Mouse (Mus musculus) midbrain, embryonic 14.5 days (tissue): Measurements from ENCODE around the gene Xpo4. TPM values are rescaled to one million over a fixed set of nuclear protein-coding genes. Genes with fewer than 3 reads are reported as not detected.
"Not testable (repeated sequence)": the region's sequence is repeated elsewhere in the genome, so short reads cannot be mapped to it uniquely, and the experiment has no call there.

ENCODE experiments used
- ATAC-seq: fragments of 200-750 bp; cut with Nextera tagmentation; 2 replicates; pipeline ENCODE4 v1.8.0; 2017; ENCODE audit warnings: moderate number of reproducible peaks, moderate library complexity; ENCODE audit not compliant: low FRiP score, low TSS enrichment
- DNase-seq: peaks from one replicate; pipeline ENCODE4 v3.0.0-alpha.2; 2015
- H3K27ac ChIP-seq: fragments of 300-500 bp; sonication (generic); replicated peaks from 2 replicates; pipeline ENCODE4 v1.5.1; 2014; ENCODE audit warnings: mild to moderate bottlenecking, low read depth, low read length, moderate library complexity
- H3K27me3 ChIP-seq: fragments of 300-500 bp; sonication (generic); 2 replicates; pipeline ENCODE4 v1.6.1; 2014; ENCODE audit warnings: low read length, control low read depth, mixed read lengths; ENCODE audit not compliant: control insufficient read depth, insufficient read depth
- H3K36me3 ChIP-seq: fragments of 300-500 bp; sonication (generic); 2 replicates; pipeline ENCODE4 v1.6.1; 2014; ENCODE audit warnings: low read length, control low read depth; ENCODE audit not compliant: control insufficient read depth, insufficient read depth
- H3K4me1 ChIP-seq: fragments of 300-500 bp; sonication (generic); 2 replicates; pipeline ENCODE4 v1.6.1; 2014; ENCODE audit warnings: mild to moderate bottlenecking, antibody characterized with exemption, low read length, control low read depth; ENCODE audit not compliant: control insufficient read depth, insufficient read depth
- H3K4me2 ChIP-seq: fragments of 300-500 bp; sonication (generic); 2 replicates; pipeline ENCODE4 v1.6.1; 2014; ENCODE audit warnings: mild to moderate bottlenecking, low read length, moderate library complexity
- H3K4me3 ChIP-seq: fragments of 300-500 bp; sonication (generic); replicated peaks from 2 replicates; pipeline ENCODE4 v1.5.1; 2014; ENCODE audit warnings: low read depth, low read length
- H3K9ac ChIP-seq: fragments of 300-500 bp; sonication (generic); replicated peaks from 2 replicates; pipeline ENCODE4 v1.6.1; 2014; ENCODE audit warnings: mild to moderate bottlenecking, low read length, moderate library complexity
- H3K9me3 ChIP-seq: fragments of 300-500 bp; sonication (generic); 2 replicates; pipeline ENCODE4 v1.6.1; 2016; ENCODE audit warnings: low read length, control low read depth, mixed read lengths; ENCODE audit not compliant: control insufficient read depth
- WGBS: fragments of 180-500 bp; shearing (Covaris S2); extraction: QIAGEN DNeasy Blood & Tissue Kit; methylation state at CpG from one replicate; pipeline ENCODE4 v1.1.7; 2014; 5-methylcytosine and 5-hydroxymethylcytosine counted together
- polyA plus RNA-seq: library from polyadenylated mRNA; unstranded; fragments of >200 nt; fragmentation: Nextera tagmentation; extraction: Ambion mirVana; gene quantifications from 2 replicates; pipeline ENCODE4 v1.2.1, GENCODE M21; 2014

Gene Xpo4
- polyA plus RNA-seq, 1 experiment from 2014 or later: 18.7 TPM

DNA sequence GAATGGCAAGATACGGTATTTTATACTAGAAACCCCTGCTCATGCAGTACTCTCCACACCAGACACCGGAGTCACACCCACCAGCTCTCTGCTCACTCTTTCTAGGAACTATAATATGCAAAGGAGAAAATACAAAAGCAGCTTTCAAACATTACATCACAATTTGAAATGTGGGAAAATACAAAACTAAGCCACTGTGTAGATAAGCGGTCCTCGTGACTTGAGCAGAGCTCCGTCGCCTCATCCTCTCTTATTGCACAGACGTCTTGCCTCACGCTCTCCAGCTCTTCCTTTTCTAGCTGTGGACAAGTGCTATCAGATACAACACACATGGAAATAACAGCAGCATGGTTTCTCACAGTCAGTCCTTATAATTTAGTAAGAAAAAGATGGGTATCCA lies 25.5 kb upstream of the Xpo4 start:
- Histone ChIP-seq H3K9me3 (no peaks in the 10 kb centered on the region), H3K9ac (no peak overlapping the region), H3K4me2 (no peak overlapping the region), H3K27ac (no peak overlapping the region), H3K4me1 (no peaks in the 10 kb centered on the region), H3K27me3 (no peaks in the 10 kb centered on the region), H3K36me3 (peaks cover 29% of the 10 kb centered on the region), H3K4me3 (no peak overlapping the region)
- DNase-seq (no peak), ATAC-seq (no peak)
- 93% methylated on average over 8 of the region's 8 CpGs for WGBS

DNA sequence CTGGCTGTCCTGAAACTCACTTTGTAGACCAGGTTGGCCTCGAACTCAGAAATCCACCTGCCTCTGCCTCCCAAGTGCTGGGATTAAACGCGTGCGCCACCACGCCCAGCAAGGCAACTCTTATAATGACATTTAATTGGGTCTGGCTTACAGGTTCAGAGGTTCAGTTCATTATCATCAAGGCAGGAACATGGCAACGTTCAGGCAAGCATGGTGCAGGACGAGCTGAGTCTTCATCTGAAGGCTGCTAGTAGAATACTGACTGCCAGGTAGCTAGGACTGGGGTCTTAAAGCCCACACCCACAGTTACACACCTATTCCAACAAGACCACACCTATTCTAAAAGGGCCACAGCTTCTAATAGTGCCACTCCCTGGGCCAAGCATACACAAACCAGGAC lies 22.8 kb upstream of the Xpo4 start:
- not testable (repeated sequence) for H3K4me2 ChIP-seq, ATAC-seq, H3K9ac ChIP-seq, H3K4me3 ChIP-seq, DNase-seq, H3K27me3 ChIP-seq, H3K9me3 ChIP-seq, H3K27ac ChIP-seq, H3K4me1 ChIP-seq
- 96% methylated on average over 7 of the region's 7 CpGs for WGBS
- H3K36me3 ChIP-seq: peaks cover 17% of the 10 kb centered on the region; the same call in 1 of the 2 replicates

DNA sequence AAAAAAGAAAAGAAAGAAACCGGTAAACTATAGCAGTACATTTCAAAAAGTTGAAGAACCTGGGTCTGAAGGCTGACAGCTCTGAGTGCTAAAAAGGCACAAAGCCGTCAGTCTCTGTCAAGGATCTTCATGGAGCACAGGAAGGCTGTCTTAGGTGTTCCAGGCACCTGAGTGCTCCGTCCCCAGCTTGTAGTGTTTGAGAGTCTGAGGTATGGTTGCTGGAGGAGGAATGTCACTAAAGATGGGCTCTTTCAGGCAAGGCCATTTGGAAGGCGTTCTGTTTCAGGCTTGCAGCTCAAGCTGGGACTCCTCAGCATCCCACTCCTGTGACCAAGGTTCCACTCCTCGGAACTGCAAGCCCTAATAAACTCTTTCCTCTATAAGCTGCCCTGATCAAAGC lies 22.2 kb upstream of the Xpo4 start:
- no peaks in the 10 kb centered on the region for H3K9me3 ChIP-seq
- DNase-seq (no peak), ATAC-seq (no peak)
- H3K27me3 ChIP-seq: no peaks in the 10 kb centered on the region
- H3K9ac ChIP-seq: no peak overlapping the region
- H3K4me2 ChIP-seq: no peak overlapping the region
- no peak overlapping the region for H3K4me3 ChIP-seq
- H3K27ac ChIP-seq: no peak overlapping the region
- 89% methylated on average over 5 of the region's 5 CpGs for WGBS
- H3K4me1 ChIP-seq: no peaks in the 10 kb centered on the region
- H3K36me3 ChIP-seq: peaks cover 17% of the 10 kb centered on the region; the same call in 1 of the 2 replicates

DNA sequence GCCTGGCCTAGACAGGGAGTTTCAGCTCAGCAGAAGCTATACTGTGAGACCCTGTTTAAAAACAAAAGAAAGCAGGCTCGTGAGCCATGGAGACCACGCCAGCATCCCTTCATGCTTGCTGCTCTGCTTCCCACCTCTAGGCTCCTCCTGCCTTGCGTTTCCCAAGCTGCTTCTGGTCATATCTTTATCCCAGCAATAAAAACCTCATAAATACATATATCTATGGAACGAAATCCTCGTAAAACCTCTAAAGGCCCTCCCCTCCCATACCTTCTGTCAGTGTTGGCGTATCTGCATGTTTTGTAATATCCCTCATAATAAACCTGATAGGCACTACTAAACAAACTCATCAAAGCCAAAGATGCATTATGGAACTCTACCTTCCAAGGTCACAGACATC lies 21.4 kb upstream of the Xpo4 start:
- H3K36me3 ChIP-seq: peaks cover 17% of the 10 kb centered on the region; the same call in 1 of the 2 replicates
- no peak overlapping the region for H3K4me2 ChIP-seq
- no peak for ATAC-seq
- H3K4me3 ChIP-seq: no peak overlapping the region
- no peaks in the 10 kb centered on the region for H3K9me3 ChIP-seq
- H3K27me3 ChIP-seq: no peaks in the 10 kb centered on the region
- no peak for DNase-seq
- H3K27ac ChIP-seq: no peak overlapping the region
- no peak overlapping the region for H3K9ac ChIP-seq
- H3K4me1 ChIP-seq: no peaks in the 10 kb centered on the region
- 91% methylated on average over 6 of the region's 6 CpGs for WGBS

- DNase-seq: peak; percentile 75
- Histone ChIP-seq H3K4me3 (no peak overlapping the region), H3K9ac (no peak overlapping the region), H3K9me3 (no peaks in the 10 kb centered on the region), H3K4me2 (no peak overlapping the region), H3K27me3 (no peaks in the 10 kb centered on the region), H3K36me3 (0 out of 2 replicates have a peak, but pooled peaks cover 3% of the 10 kb centered on the region), H3K4me1 (no peaks in the 10 kb centered on the region), H3K27ac (no peak overlapping the region)
- WGBS: 14% methylated on average over 1 of the region's 1 CpGs
- ATAC-seq: no peak
Observed at GRCm38 (mm10) chr14:57684579-57684978, 19.3 kb upstream of the Xpo4 start.

DNA sequence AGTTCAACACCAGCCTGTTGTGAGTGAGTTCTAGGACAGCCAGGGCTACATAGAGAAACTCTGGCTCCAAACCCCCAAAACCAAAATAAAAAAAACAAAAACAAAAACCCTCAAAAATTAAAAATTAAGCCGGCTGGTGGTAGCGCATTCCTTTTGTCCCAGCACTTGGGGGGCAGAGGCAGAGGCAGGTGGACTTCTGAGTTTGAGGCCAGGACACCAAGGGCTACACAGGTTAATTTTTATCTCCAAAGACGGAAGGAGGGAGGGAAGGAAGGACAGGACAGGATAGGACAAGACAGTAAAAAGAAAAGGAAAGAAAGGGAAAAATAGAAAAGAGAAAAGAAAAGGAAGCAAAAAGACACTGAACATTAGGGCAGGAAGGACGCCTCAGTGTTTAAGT lies 17.5 kb upstream of the Xpo4 start:
- 89% methylated on average over 4 of the region's 4 CpGs for WGBS
- no peak overlapping the region for H3K4me2 ChIP-seq
- no peaks in the 10 kb centered on the region for H3K9me3 ChIP-seq
- ATAC-seq: no peak
- H3K27me3 ChIP-seq: no peaks in the 10 kb centered on the region
- H3K4me3 ChIP-seq: no peak overlapping the region
- no peak for DNase-seq
- no peaks in the 10 kb centered on the region for H3K36me3 ChIP-seq
- H3K9ac ChIP-seq: no peak overlapping the region
- no peak overlapping the region for H3K27ac ChIP-seq
- no peaks in the 10 kb centered on the region for H3K4me1 ChIP-seq

GRCm38 (mm10) chr14:57679958-57680535 lies 14.8 kb upstream of the Xpo4 start:
- no peaks in the 10 kb centered on the region for H3K9me3 ChIP-seq
- no peak overlapping the region for H3K4me2 ChIP-seq
- no peak overlapping the region for H3K27ac ChIP-seq
- ATAC-seq (peak; percentile 55; the same call in 1 of the 2 replicates), DNase-seq (peak; percentile 94)
- no peaks in the 10 kb centered on the region for H3K36me3 ChIP-seq
- H3K4me3 ChIP-seq: no peak overlapping the region
- no peaks in the 10 kb centered on the region for H3K27me3 ChIP-seq
- no peak overlapping the region for H3K9ac ChIP-seq
- WGBS: 42% methylated on average over 5 of the region's 5 CpGs
- no peaks in the 10 kb centered on the region for H3K4me1 ChIP-seq

DNA sequence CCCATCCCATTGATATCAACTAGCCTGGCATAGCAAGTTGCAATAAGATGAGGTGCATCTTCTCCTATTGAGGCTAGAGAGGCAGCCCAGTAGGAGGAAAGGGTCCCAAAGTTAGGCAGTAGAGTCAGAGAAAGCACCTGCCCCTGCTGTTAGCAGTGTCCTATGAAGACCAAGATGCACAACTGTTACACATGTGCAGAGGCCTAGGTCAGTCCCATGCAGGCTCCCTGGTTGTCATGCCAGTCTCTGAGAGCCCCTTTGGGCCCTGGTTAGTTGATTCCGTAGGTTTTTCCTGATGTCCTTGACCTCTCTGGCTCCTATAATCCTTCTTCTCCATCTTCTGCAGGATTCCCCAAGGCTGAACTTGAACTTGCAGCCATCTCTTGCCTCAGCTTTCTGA lies 14.3 kb upstream of the Xpo4 start:
- H3K36me3 ChIP-seq: no peaks in the 10 kb centered on the region
- WGBS: 30% methylated on average over 1 of the region's 1 CpGs
- H3K4me3 ChIP-seq: no peak overlapping the region
- DNase-seq: no peak
- no peak for ATAC-seq
- no peaks in the 10 kb centered on the region for H3K4me1 ChIP-seq
- no peak overlapping the region for H3K27ac ChIP-seq
- H3K9ac ChIP-seq: no peak overlapping the region
- no peaks in the 10 kb centered on the region for H3K27me3 ChIP-seq
- H3K9me3 ChIP-seq: no peaks in the 10 kb centered on the region
- H3K4me2 ChIP-seq: no peak overlapping the region

GRCm38 (mm10) chr14:57675481-57675880 lies 10.3 kb upstream of the Xpo4 start:
- no peaks in the 10 kb centered on the region for H3K4me1 ChIP-seq
- ATAC-seq: no peak
- H3K27ac ChIP-seq: no peak overlapping the region
- no peak overlapping the region for H3K4me3 ChIP-seq
- H3K9me3 ChIP-seq: no peaks in the 10 kb centered on the region
- no peaks in the 10 kb centered on the region for H3K36me3 ChIP-seq
- WGBS: 59% methylated on average over 2 of the region's 2 CpGs
- H3K9ac ChIP-seq: no peak overlapping the region
- no peaks in the 10 kb centered on the region for H3K27me3 ChIP-seq
- no peak for DNase-seq
- no peak overlapping the region for H3K4me2 ChIP-seq
